Mouse (Mus musculus) CD4-positive helper T cell, adult 2 months (primary cell): ENCODE results near the gene Mdm4.

Source experiments
- DNase-seq: peaks from one replicate; pipeline ENCODE4 v3.0.0-alpha.2; 2012; ENCODE audit warnings: low read depth, missing footprints, low spot score

Mdm4 gene

GRCm38 (mm10) chr1:132945826-132946225, 84.5 kb downstream of the Mdm4 start:
- no peak for DNase-seq

- no peak for DNase-seq
Measured at GRCm38 (mm10) chr1:132938975-132939374, 91.4 kb downstream of the Mdm4 start.

GRCm38 (mm10) chr1:132937296-132938030, 92.9 kb downstream of the Mdm4 start:
- no peak for DNase-seq

- DNase-seq = no peak
Measured at GRCm38 (mm10) chr1:132934856-132935255, 95.5 kb downstream of the Mdm4 start.

GRCm38 (mm10) chr1:132932421-132932820, 97.9 kb downstream of the Mdm4 start:
- no peak for DNase-seq

GRCm38 (mm10) chr1:132930291-132930690, 100.1 kb downstream of the Mdm4 start:
- DNase-seq = no peak

- DNase-seq = no peak
Measured at GRCm38 (mm10) chr1:132928907-132929250, 101.5 kb downstream of the Mdm4 start.

GRCm38 (mm10) chr1:132928032-132928906, 102.1 kb downstream of the Mdm4 start:
- DNase-seq = no peak

GRCm38 (mm10) chr1:132925270-132925669, 105.1 kb downstream of the Mdm4 start:
- no peak for DNase-seq

- no peak for DNase-seq
Measured at GRCm38 (mm10) chr1:132922257-132922656, 108.1 kb downstream of the Mdm4 start.

- DNase-seq = no peak
Measured at GRCm38 (mm10) chr1:132921071-132921470, 109.3 kb downstream of the Mdm4 start.

- no peak for DNase-seq
Measured at GRCm38 (mm10) chr1:132919258-132919657, 111.1 kb downstream of the Mdm4 start.

GRCm38 (mm10) chr1:132918117-132918680, 112.2 kb downstream of the Mdm4 start:
- no peak for DNase-seq

GRCm38 (mm10) chr1:132917554-132917953, 112.8 kb downstream of the Mdm4 start:
- DNase-seq = no peak

- DNase-seq = no peak
Measured at GRCm38 (mm10) chr1:132915849-132916493, 114.4 kb downstream of the Mdm4 start.

GRCm38 (mm10) chr1:132910414-132911041, 119.8 kb downstream of the Mdm4 start:
- DNase-seq = no peak

- no peak for DNase-seq
Measured at GRCm38 (mm10) chr1:132909951-132910350, 120.4 kb downstream of the Mdm4 start.
